Mouse (Mus musculus): ENCODE measurements at regions not wholly inside any gene's neighbourhood (a gene's known extent, or its start where the extent isn't known, plus 50 kb on each side); places are given as distances from the start of the nearest gene placed in this dataset.
A peak's percentile ranks its signal among the peaks of the same experiment; 100 is the strongest.

DNA sequence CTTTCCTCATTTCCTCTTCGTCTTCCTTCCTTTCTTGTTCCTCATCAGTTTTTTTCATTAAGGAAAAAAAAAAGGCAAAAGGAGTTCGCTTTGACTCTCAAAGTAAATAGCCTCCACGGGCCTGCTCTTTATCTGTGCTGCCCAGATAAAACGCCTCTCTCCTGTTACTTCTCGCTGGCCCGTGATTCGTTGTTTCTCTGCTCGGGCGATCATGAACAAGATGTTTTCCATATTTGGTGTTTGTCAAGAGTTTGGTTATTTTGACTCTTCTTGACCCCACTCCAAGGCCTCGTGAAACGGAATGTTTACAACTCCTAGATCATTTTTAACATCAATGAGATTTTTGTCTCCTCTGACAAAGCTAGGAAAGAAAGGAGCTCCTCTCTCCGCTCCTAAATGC lies 288.4 kb upstream of the Atp5g3 start:
- DNase-seq (ENCODE audit: low read depth, low spot score): no peak

DNA sequence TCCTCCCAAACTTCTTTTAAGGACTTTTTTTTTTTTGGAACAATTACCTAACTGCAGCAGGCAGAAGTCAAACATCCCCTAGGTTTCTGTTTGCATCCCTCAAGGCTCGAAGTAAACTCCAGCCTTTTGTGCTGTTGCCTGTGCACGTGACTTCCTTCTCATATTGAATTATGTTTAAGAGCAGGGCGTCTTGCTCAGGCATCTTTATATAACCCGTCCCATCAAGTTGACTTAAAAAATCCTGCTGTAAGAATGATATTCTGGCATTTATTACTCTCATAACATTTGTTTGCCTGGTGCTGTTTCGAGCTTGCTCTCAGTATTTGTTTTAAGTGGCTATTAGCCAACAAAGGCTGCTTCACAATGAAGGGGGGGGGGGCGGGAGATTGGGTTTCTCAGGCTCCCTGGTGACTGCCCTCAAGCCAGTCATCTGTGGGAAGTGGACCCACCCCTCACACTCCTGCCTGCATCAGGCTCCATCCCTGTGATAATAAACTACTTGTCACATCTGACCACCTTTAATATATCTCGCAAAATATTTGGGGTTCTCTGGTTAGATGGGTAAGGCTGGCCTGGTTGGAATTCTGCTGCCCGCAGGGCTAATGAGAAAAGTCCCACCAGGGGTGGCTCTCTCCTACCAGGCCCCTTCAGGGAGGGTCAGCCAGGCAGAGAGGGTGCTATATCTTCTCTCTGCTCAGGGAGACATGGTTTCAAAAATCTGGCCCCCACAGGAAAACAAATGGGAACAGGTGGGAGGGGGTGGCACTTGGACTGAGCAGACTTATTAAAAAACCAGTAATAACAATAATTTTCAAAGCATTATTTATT lies 277.1 kb upstream of the Atp5g3 start:
- no peak for DNase-seq (ENCODE audit: low read depth, low spot score)

DNA sequence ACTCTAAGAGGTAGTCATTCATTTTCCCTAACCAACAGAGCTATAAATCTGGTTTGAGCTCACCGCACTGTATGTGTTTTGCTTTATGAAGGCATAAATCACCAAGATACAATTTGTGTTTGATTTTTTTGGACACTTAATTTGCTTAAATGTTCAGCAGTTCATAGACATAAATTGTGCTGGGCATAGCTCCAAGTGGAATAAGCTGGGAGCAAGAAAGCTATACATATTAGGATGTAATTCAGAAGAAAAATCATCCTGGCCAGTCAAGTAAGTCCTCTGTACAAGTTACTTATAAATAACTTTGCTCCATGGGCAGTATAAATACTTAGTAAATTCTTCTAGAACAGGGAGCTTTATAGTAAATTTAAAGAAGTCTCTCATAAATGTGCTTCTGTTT lies 267.0 kb upstream of the Atp5g3 start:
- DNase-seq (ENCODE audit: low read depth, low spot score): no peak

DNA sequence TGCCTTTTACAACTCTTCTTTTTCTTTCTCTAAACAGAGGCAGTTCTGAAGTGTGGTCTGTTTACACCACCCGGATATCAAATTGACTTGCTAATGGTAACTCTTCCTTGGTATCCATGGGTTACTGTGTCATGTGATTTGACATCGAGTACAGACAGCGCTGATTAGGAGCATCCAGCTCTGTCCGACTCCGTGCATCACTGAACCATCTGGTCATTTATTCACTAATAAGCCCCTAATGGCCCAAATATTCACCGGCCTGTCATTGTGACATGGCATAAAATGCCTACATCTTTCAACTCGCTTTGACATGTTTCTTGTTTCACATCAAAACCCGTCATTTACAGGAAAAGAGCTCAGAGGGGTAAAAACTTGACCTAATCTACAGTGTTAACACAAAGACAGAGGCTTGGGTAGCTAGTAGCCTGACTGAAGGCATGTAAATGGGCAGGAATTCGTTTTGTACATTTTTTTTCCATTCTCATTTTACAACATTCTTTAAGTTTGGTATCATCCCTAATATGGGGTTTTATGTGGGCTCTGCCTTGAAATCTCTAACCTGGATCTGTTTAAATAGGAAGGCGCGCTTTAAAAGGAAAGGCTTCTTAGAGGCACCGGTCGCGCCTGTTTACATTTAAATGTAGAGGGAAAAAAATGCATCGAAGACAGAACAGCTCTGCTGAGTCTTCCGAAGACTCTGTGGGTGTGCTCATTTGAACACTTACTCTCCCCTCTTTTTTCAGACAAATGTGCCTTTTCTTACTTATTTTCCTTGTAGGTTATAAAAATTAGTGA lies 257.8 kb upstream of the Atp5g3 start:
- peak; percentile 7 for DNase-seq (ENCODE audit: low read depth, low spot score)

DNA sequence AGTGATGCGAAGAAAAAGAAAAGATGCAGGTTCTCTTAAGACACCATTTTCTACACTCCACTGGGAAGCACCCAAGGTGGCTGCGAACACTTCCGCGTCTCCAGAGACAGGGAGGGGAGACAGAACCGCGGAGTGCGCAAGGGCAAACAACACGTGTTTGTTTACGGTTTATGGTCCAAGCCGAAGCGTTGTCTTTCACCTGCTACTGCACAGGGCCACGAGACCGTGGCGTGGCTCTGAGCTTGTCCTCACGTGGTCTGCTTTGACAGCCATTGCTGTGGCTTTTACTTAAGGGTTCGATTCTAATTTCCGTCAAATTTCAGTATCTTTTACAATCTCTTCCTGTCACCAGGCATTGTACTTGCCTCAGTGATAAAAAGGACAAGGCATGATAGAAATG lies 257.2 kb upstream of the Atp5g3 start:
- no peak for DNase-seq (ENCODE audit: low read depth, low spot score)

DNA sequence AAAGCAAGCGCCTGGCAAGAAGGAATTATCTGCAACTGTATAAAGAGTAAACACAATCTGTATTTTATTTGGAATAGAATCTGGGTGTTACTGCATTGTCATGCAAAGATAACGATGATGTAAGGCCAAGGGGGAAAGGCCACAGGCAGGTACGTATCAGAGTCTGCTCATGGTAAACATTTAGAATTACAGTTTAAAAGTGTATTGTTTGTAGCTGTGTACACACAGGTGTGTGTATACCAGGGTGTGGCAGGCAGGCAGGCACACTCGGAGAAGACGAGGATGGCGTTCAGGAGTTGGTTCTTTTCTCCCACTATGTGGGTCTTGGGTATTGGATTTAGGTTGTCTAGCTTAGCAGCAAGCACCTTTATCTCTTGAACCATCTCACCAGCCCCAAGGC lies 242.9 kb upstream of the Atp5g3 start:
- no peak for DNase-seq (ENCODE audit: low read depth, low spot score)

DNA sequence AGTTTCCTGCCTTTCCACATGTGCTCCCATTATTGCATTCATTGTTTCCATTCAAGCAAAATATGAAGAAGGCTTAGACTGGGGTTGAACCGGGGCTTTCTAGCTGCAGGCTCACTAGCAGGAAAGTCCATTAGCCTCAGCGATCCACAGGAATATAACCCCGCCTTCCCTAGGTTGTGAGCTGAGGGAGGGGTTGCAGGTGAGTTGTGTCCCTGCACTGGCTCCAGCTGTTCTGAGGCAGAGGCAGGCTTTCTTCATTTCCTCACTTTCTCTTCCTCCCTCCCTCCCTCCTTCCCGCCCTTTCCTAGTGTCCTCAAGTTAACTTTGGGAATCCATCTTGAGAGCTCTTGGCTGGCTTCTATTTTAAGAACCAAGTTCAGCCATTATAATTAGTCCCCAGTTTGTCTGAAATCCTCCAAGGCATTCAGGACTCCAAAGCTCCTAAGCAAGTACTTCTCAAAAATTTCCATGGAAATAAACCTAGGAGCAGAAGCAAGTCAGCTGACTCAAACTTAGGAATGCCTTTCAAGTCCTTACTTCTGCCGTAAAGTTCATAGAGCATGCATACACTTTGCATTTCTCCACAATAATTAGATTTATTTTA lies 242.2 kb upstream of the Atp5g3 start:
- peak; percentile 79 for DNase-seq (ENCODE audit: low read depth, low spot score)

DNA sequence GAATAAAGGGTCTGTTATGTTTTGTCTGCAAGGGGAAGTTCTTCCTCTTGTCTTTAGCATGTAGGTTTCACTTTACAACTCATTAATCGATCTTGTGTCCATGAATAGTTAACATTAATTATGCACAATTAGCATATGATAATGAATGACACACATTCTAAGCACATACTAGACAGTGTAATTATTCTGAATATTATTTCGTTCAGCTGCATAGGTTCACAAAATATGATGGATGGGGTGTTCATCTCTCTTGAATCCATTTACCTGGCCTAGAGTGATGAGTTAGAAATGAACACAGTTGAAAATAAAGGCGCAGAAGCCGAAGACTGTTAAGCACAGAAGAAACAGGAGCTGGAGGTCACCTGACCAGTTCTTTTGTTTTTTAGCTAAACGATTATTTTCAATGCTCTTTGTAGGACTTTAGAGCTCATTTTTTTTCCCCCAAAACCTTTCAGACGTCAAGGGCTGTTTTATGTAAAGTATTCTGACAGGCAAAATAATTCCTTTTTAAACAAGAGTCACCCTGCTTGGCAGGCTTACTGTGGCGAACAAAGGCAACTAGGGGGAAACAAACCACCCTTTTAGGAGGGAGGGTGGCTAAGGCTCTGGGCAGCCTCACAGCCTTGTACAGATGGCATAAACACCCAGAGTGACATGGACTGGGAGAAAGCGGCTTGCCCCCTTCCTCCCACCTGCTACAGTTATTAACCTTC lies 241.6 kb upstream of the Atp5g3 start:
- peak; percentile 24 for DNase-seq (ENCODE audit: low read depth, low spot score)

DNA sequence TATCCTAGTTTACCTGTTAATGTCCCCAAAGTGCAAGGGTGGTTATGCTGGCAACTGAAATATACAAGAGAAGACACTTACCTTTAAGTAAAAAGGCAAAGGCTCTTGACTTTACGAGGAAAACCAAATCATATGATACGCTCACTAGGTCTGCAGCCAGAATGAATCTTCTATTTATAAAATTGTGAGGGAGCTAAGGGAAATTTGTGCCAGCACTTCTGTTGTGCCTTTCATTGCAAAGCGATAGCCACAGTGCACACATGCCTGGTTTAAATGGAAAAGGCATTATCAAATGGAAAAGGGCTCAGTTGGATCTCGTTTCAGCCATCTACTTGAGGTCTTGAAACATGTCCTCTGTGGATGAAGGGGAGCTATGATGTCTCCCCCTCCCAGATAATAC lies 236.1 kb upstream of the Atp5g3 start:
- peak; percentile 54 for DNase-seq (ENCODE audit: low read depth, low spot score)

DNA sequence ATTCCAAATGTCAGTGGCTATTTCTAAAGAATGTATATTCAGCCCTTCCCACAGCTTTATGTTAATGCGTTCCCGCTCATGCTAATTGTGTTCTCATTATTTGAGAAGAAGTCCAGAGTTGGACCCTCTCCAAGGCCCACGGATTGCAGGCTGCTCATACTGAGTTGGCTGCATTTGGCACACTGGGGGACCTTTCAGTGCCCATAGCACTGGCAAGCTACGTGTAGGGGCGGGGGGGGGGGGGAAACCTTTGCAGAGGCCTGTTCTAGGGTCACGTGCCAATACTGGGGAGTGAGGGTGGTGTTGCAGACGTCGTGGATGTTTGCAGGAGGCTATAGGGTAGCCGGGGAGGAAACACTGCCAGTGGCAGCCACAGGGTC lies 225.5 kb upstream of the Atp5g3 start:
- peak; percentile 82 for DNase-seq (ENCODE audit: low read depth, low spot score)

DNA sequence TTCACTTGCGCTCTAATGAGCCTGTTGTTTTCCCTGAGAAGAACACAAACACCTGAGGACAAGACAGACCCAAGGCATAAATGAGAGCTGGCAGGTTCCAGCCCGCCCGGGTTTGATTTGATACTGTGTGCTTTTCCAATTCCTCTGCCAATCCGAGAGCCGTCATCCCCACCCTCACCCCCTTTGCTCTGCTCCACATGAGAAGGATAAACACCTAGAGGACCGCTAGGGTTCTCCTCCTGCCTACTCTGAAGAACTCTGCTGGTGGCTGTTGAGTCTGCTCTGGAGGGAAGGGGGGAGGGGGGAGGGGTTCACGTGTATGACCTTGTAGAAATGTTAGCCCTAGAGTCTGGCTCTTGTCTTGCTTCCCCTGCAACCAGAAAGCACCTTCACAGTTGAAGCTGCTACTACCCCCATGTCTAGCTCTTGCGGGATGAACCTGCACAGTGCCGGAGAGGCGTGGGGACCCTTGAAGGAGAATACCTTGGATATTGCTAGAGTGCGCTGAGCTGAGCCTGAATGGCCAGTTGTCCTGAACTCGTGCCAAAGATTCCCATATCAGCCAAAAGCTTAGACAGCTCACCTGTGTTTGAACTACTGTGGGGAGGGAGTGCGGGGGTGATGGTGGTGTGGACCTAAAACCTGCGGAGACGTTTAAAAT lies 225.0 kb upstream of the Atp5g3 start:
- DNase-seq (ENCODE audit: low read depth, low spot score): no peak

DNA sequence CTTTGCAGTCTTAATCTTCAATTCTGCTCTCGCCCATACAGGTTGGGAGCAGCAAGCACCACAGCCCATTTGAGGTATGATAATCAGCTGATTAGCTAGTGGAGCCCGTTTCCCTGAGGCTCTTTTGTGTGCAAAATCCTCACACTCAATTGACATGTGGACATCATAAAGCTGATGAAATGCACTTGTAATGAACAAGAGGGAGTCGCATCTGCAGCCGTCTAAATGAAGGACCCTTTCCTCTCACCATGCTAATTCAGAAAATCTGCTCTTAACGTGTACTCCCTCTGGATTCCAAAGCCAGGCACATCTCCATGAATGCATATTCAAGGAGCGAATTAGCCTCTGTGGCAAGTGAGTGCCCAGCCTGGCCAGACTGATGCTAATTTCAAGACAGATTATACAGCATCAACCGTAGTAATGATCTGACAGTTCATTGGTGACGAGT lies 219.0 kb upstream of the Atp5g3 start:
- no peak for DNase-seq (ENCODE audit: low read depth, low spot score)

DNA sequence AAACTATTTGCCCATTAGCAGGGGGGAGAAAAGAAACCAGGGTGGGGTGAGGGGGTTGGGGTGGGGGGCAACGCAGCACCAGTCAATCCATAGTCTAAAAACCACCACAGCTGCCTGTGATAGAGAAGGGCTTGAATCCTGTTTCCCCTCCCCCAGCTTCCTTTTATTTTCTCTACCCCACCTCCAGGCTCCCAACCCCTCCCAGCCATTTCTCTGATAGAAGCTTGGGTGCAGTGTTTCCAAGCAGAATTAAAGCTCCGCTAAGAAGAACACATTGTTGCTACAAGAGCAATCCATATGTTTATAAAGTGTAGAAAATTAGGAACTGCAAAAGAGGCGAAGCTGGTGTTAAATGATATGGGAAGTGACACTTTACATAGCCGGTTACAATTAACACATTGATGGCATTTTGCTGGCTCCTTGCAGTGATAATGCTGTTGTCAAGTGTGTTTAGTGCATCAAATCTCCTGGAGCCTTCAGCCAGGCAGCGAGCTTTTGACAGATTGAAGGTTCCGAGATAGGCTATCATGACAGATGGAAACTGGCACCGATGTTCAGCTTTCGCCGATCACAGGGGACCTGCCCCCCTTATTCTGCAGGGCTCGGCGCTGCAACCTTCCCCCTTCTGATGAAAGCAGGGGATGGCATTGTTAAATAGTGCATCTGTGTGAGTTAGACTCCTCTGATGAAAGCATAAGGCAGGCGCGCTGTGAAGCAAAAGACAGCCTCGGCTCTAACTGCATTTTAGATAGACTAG lies 217.8 kb upstream of the Atp5g3 start:
- peak; percentile 33 for DNase-seq (ENCODE audit: low read depth, low spot score)

DNA sequence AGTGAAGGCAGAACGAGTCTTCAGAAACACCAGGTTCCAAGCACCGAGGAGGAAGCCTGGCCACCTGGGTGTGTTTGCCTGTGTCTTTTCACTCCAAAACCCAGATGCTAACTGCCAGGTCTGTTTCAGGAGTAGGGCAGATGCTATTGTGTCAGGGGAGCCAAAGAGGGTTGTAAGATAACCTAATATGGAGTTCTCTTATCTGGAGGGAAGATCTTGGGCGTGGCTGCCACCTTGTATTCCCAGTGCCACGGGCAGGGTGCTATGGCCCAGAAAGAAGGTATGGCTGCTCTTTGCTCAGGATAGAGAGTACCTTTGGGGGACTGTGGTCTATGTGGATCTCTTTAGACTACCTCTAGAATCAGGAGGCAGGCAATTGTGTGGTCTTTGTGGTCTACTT lies 216.0 kb upstream of the Atp5g3 start:
- no peak for DNase-seq (ENCODE audit: low read depth, low spot score)

DNA sequence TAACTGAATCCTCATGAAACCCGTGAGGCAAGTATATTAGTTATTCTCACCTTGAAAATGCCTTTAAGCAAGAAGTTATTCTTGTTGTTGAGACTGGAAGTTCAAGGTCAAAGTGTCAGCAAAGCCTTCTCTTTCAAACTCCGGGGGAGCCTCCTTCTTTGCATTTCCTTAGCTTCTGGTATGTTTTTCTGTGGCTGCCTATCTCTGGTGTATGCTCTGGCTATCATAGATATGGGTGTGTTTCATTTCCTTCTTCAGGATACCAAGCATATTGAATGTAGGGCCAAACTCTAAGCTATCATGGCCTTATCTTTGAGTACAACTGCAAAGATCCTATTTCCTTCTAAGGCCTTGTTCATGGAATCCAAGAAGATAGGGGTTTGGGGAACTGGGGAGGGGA lies 213.1 kb upstream of the Atp5g3 start:
- DNase-seq (ENCODE audit: low read depth, low spot score): no peak

DNA sequence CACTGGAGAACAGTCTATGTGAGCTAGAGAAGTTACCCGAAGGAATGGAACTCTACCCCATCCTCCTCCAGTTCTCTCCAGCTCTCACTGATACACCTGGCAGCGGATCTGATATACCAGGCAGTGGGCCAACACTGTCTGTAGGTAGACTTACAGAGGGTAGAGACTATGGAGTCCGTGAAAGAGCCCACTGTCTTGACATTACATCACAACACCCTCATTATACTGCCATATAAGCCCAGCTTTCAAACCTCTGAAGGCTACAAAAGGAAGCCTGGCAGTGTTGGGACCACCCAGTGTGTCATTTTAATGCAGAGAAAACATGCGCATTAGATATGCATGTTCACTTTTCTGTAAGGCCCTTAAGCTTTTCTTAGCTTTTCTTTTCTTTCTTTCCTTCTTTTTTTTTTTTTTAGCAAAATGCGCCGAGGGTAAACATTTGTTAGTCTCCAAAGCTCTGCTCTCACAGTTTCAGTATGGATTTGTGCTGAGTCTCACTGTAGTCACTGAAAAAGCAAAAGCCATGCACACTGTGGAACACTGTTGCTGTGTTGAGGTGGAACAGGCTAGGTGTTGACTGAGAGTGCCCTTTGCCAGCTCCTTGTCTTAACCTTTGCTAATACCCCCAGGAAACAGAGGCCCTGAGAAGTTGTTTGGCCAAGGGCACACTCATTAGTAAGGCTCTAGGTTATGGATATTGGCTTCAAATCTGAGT lies 212.4 kb upstream of the Atp5g3 start:
- DNase-seq (ENCODE audit: low read depth, low spot score): no peak

DNA sequence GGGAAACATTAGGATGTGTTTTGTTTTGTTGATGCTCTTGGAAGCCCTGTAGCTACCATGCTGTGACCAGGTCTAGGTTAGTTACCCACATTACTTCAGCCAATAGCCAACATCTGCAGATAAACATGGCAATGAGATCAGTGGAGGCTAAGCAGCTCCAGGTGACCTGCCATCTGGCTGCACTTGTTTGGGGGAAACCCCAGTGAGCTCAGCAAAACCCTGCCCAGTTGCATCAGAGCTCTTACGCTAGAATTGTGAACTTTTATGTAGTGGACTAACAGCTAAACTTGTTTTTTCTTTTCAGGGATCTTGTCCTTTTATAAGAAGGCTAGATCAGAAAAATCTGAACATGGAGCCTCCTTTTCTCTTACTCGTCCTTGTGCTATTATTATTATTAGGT lies 211.8 kb upstream of the Atp5g3 start:
- no peak for DNase-seq (ENCODE audit: low read depth, low spot score)

DNA sequence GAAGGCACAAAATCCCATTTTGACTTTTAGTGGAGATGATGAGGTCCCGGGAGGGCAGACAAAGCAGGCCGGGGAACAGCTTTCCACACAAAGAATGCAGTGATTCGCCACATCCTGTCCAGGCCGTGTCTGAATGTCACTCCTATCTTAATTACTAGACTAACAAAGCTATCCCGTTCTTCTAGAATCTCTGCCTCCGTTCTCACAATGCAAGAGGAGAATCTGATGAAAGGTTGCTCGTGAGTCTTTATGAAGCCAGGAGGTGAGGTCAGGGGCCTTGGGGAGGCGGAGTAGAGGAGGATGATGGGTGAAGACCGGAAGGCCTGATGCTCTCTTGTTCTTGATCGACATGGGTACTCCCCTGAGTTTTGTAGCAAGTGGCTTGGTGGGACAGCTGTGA lies 208.9 kb upstream of the Atp5g3 start:
- DNase-seq (ENCODE audit: low read depth, low spot score): no peak

DNA sequence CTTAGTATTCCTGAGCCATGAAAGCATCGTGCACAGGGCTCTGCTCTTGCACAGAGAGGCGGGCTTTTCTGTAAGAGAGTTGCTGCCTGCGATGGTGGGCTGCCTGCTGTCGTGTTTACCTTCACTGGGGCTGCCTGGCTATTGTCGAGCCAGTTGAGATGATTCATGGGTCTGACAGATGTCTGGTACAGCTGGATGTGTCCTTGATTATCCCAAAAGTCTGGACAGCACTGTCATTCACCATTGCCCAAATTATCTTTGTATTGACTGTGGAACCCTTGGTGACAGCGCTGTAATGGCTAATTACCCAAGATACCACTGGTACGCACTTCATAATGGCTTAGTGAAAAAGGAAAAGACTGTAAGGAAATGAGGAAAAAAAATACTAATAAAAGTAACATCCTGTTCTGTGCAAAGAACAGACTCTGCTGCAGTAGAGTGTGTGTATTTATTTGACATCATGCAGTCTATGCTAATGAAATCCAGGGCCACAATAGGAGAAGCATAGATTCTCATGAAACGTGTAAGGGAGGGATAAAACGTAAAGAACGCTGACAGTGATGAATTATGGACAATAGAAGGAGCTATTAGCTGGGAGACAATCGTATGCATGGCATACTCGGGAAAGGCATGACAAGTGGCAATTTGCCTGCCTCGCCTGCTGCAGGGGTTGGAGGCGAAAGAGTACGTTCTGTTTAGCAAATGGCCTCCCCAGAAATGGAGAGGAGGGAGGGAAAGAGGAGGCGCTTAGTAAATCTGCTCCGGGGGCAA lies 208.2 kb upstream of the Atp5g3 start:
- DNase-seq (ENCODE audit: low read depth, low spot score): no peak
